Mouse (Mus musculus): ENCODE measurements at regions not wholly inside any gene's neighbourhood (a gene's known extent, or its start where the extent isn't known, plus 50 kb on each side); places are given as distances from the start of the nearest gene placed in this dataset.

DNA sequence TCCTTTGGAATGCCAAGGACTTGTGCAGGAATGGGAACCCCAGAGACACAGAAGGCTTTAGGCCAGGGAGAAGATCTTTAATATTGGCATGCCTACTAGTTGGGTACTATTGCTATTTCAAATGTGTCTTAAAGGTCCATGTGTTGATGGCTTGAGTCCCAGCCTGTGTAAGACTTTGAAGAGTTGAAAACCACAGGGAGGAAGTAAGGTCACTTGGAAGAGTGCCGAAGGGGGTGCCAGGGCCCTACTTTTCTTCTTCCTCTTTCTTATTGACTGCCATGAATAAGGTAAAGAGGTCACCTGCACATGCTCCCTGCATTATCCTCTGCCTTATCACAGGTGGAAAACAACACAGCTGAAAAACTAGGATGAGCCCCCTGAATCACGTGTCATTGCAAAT lies 56.1 kb upstream of the Nrp1 start:
- TF ChIP-seq CTCF (IDR thresholded peaks at IDR 0.05; ENCODE audit: control insufficient read depth, insufficient read depth, insufficient replicate concordance, low read depth, low read length), result no peak
- no peak for TF ChIP-seq POLR2A (IDR thresholded peaks at IDR 0.05; ENCODE audit: control insufficient read depth, low read depth, low read length)
- H3K4me1 ChIP-seq (ENCODE audit: control insufficient read depth, insufficient read depth, low read length), result no peaks in the 10 kb centered on the region

More for the DNA sequence above, 56.1 kb upstream of the Nrp1 start:
- Histone ChIP-seq H3K4me3 (ENCODE audit: control insufficient read depth, low read depth, low read length) (no peak overlapping the region), H3K36me3 (ENCODE audit: control insufficient read depth, insufficient read depth, low read length) (no peaks in the 10 kb centered on the region), H3K27me3 (ENCODE audit: control insufficient read depth, insufficient read depth, low read length) (no peaks in the 10 kb centered on the region), H3K27ac (ENCODE audit: control insufficient read depth, insufficient read depth, low read depth, low read length) (no peak overlapping the region)

Measured in testis, adult 2 months (tissue).